Mouse (Mus musculus) macrophage (primary cell): ENCODE results near the gene Lsp1. TPM values are rescaled to one million over a fixed set of nuclear protein-coding genes. Genes with fewer than 3 reads are reported as not detected.

Experiments used
- H3K27ac ChIP-seq: fragments of 350-480 bp; formaldehyde crosslinking; 2 replicates; pipeline ENCODE4 v1.9.0; 2021
- H3K36me3 ChIP-seq: fragments of 350-480 bp; formaldehyde crosslinking; 2 replicates; pipeline ENCODE4 v1.9.0; 2021; ENCODE audit errors: inconsistent target
- H3K4me3 ChIP-seq: fragments of 350-480 bp; formaldehyde crosslinking; 2 replicates; pipeline ENCODE4 v1.9.0; 2021; ENCODE audit errors: inconsistent target
- H3K79me2 ChIP-seq: fragments of 350-480 bp; formaldehyde crosslinking; 2 replicates; pipeline ENCODE4 v1.9.0; 2021; ENCODE audit errors: inconsistent target
- WGBS: methylation state at CpG from one replicate; pipeline ENCODE4 v1.1.7; 2026; ENCODE audit warnings: inconsistent platforms; ENCODE audit not compliant: missing documents; 5-methylcytosine and 5-hydroxymethylcytosine counted together
- polyA plus RNA-seq: library from polyadenylated mRNA; stranded (reverse); fragments of 250-400 nt; gene quantifications from 3 replicates; pipeline ENCODE4 v1.2.4, GENCODE M21; 2018; ENCODE audit warnings: inconsistent platforms

The Lsp1 gene
- polyA plus RNA-seq, 1 experiment from 2014 or later, result 130 TPM

DNA sequence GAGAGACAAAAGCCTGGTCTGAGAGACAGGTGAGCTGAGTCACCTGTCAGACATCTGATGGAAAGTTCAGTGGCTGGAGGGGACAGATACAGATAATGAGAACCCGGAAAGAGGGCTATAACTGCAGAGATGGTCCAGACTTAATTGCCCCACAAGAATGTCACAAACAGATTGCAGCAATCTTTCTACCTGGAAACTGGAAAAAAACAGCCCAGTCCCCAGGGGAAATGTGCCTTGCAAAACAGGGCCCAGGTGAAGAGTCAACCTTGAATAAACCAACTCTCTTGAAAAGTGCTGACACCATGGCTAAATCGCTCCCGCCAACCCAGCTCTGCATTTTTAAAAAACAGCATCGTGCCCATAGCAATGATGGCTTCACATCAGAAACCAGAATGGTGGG, 59.7 kb downstream of the Lsp1 start:
- no peaks in the 10 kb centered on the region for H3K36me3 ChIP-seq
- H3K4me3 ChIP-seq, result no peak overlapping the region
- WGBS, result 96% methylated on average over 4 of the region's 4 CpGs
- H3K79me2 ChIP-seq, result no peaks in the 10 kb centered on the region
- no peak overlapping the region for H3K27ac ChIP-seq

GRCm38 (mm10) chr7:142522352-142522751, 61.7 kb downstream of the Lsp1 start:
- H3K4me3 ChIP-seq, result no peak overlapping the region
- no peaks in the 10 kb centered on the region for H3K79me2 ChIP-seq
- WGBS, result 62% methylated on average over 4 of the region's 4 CpGs
- H3K27ac ChIP-seq, result no peak overlapping the region
- no peaks in the 10 kb centered on the region for H3K36me3 ChIP-seq

- Histone ChIP-seq H3K36me3 (no peaks in the 10 kb centered on the region), H3K79me2 (no peaks in the 10 kb centered on the region), H3K4me3 (no peak overlapping the region), H3K27ac (no peak overlapping the region)
- WGBS, result 91% methylated on average over 17 of the region's 17 CpGs
Observed at GRCm38 (mm10) chr7:142523200-142523990, 62.8 kb downstream of the Lsp1 start.

- no peaks in the 10 kb centered on the region for H3K36me3 ChIP-seq
- H3K79me2 ChIP-seq, result no peaks in the 10 kb centered on the region
- H3K4me3 ChIP-seq, result no peak overlapping the region
- no peak overlapping the region for H3K27ac ChIP-seq
- WGBS, result 77% methylated on average over 13 of the region's 13 CpGs
Observed at GRCm38 (mm10) chr7:142525342-142526178, 65.0 kb downstream of the Lsp1 start.

- no peak overlapping the region for H3K27ac ChIP-seq
- H3K4me3 ChIP-seq, result no peak overlapping the region
- H3K79me2 ChIP-seq, result no peaks in the 10 kb centered on the region
- 93% methylated on average over 10 of the region's 10 CpGs for WGBS
- H3K36me3 ChIP-seq, result no peaks in the 10 kb centered on the region
Observed at GRCm38 (mm10) chr7:142529350-142529749, 68.7 kb downstream of the Lsp1 start.

GRCm38 (mm10) chr7:142531973-142532521, 71.4 kb downstream of the Lsp1 start:
- Histone ChIP-seq H3K36me3 (peaks cover under 1% of the 10 kb centered on the region; the same call in 1 of the 2 replicates), H3K4me3 (no peak overlapping the region), H3K79me2 (no peaks in the 10 kb centered on the region), H3K27ac (no peak overlapping the region)
- WGBS, result 88% methylated on average over 3 of the region's 4 CpGs

GRCm38 (mm10) chr7:142532671-142533058, 72.1 kb downstream of the Lsp1 start, which contains the start of gene Mrpl23:
Gene Mrpl23, plus strand, starts transcription at chr7:142532686.
- H3K27ac ChIP-seq, result peak within 1 kb of the TSS; percentile 71
- WGBS, result 1% methylated on average over 17 of the region's 17 CpGs

GRCm38 (mm10) chr7:142533059-142533855, 72.6 kb downstream of the Lsp1 start:
- H3K36me3 ChIP-seq, result peaks cover 5% of the 10 kb centered on the region; the same call in 1 of the 2 replicates
- no peaks in the 10 kb centered on the region for H3K79me2 ChIP-seq
- 0% methylated on average over 24 of the region's 44 CpGs for WGBS
- H3K27ac ChIP-seq, result peak overlapping the region; percentile 71
- peak overlapping the region; percentile 54 for H3K4me3 ChIP-seq

More at GRCm38 (mm10) chr7:142532671-142533058, 72.1 kb downstream of the Lsp1 start, which contains the start of gene Mrpl23:
- Histone ChIP-seq H3K4me3 (peak within 1 kb of the TSS; percentile 54), H3K79me2 (no peaks in the 10 kb centered on the region), H3K36me3 (peaks cover 5% of the 10 kb centered on the region; the same call in 1 of the 2 replicates)

DNA sequence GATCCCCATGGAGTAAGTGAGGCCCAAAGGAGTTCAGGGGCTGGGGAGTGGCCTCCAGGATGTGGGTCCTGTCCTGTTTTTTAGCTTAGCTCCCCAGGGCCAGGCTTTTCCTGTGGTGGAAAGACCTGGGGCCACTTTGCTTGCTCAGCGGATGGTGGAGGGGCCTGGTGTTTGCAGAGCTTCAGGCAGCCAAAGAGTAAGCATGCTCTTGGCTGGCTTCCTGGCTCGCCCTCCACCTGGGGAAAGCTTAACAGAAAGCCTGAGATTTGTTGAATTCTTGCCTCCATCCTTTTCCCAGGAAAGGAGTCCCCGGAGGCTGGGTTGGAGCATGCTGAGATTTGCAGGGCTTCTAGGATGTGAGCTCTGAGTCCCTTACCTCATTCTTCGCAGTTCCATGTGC, 74.5 kb downstream of the Lsp1 start:
- Histone ChIP-seq H3K36me3 (peaks cover 12% of the 10 kb centered on the region; the same call in 1 of the 2 replicates), H3K27ac (peak overlapping the region; percentile 71), H3K4me3 (no peak overlapping the region), H3K79me2 (no peaks in the 10 kb centered on the region)
- 94% methylated on average over 4 of the region's 4 CpGs for WGBS

GRCm38 (mm10) chr7:142535832-142536231, 75.2 kb downstream of the Lsp1 start:
- H3K36me3 ChIP-seq, result peaks cover 15% of the 10 kb centered on the region; the same call in 1 of the 2 replicates
- WGBS, result 97% methylated on average over 5 of the region's 5 CpGs
- H3K4me3 ChIP-seq, result no peak overlapping the region
- no peaks in the 10 kb centered on the region for H3K79me2 ChIP-seq
- no peak overlapping the region for H3K27ac ChIP-seq

- Histone ChIP-seq H3K27ac (no peak overlapping the region), H3K36me3 (peaks cover 19% of the 10 kb centered on the region; the same call in 1 of the 2 replicates), H3K4me3 (no peak overlapping the region), H3K79me2 (no peaks in the 10 kb centered on the region)
- WGBS, result 96% methylated on average over 5 of the region's 5 CpGs
Observed at GRCm38 (mm10) chr7:142537181-142537580, 76.6 kb downstream of the Lsp1 start.

DNA sequence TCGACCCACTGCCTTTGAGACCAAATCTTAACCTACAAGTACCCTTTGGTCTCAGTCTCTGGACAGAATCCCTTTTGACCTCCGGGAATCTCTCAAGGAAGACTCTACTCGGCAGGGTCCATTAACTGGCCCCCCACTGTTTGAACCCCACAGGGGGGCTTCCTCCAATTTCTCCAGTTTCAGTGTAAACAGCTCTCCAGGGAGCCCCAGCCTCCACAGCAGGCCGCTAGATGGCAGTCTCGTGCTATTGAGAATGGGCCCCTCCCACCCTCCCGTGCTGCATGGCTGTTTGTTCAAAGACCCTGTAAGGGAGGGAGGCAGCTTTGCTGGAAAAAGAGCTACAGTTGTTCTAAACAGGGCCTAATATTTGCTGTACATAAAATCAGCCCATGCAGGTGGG, 77.3 kb downstream of the Lsp1 start:
- Histone ChIP-seq H3K27ac (no peak overlapping the region), H3K4me3 (no peak overlapping the region), H3K36me3 (peaks cover 19% of the 10 kb centered on the region; the same call in 1 of the 2 replicates), H3K79me2 (no peaks in the 10 kb centered on the region)
- WGBS, result 16% methylated on average over 6 of the region's 6 CpGs

GRCm38 (mm10) chr7:142538291-142538690, 77.7 kb downstream of the Lsp1 start:
- H3K79me2 ChIP-seq, result no peaks in the 10 kb centered on the region
- peaks cover 19% of the 10 kb centered on the region; the same call in 1 of the 2 replicates for H3K36me3 ChIP-seq
- H3K4me3 ChIP-seq, result no peak overlapping the region
- no peak overlapping the region for H3K27ac ChIP-seq
- WGBS, result 89% methylated on average over 4 of the region's 4 CpGs

DNA sequence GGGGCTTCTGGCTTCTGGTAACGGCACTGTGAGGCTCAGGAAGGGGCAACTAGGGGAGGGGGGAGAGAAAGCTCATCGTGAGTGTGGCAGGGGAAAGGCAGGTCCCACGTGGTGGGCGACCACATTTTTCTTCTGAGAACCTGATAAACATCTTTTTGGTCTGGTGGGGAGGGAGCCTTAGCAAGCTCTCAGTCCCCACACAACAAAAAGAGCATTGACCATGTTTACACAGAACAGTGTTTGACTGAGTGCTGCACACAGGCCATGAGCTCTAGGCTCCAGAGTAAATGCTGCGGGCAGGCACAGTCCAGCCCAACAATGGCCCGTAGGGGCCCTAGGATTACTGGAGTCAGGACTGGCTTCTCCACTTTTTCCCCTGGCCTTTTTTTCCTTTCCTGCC, 78.2 kb downstream of the Lsp1 start:
- Histone ChIP-seq H3K27ac (no peak overlapping the region), H3K4me3 (no peak overlapping the region), H3K79me2 (no peaks in the 10 kb centered on the region), H3K36me3 (peaks cover 19% of the 10 kb centered on the region; the same call in 1 of the 2 replicates)
- 77% methylated on average over 6 of the region's 6 CpGs for WGBS
